In genomic region chr9:71931358-71931715, GRCm38 (mm10) we compare ENCODE assay signal across 22 mouse cellular contexts.
DNase-seq lines count a peak whose midpoint lies in the region; ATAC-seq and TF ChIP-seq lines count a peak whose summit lies in the region.
"Had no signal": no experiment of that assay in that cellular context is flagged by ENCODE, and none has a peak within 500 bp of the region (broad histone marks: within the 10 kb centered on the region; RNA-seq: fewer than 3 reads in every experiment).

No protein-coding gene starts in this region.

- peaks cover 3% of the 10 kb centered on the region; the same call in 1 of the 2 replicates for H3K4me1 ChIP-seq in forebrain, embryonic 14.5 days (ENCODE audit: control insufficient read depth, insufficient read depth, low read length)
- H3K4me1 ChIP-seq in forebrain, embryonic 16.5 days (replicated peaks; ENCODE audit: control insufficient read depth, insufficient read depth, low read length), result peaks cover 4% of the 10 kb centered on the region
- peaks cover 50% of the 10 kb centered on the region for H3K4me1 ChIP-seq in G1E (ENCODE audit: insufficient read depth, low read depth, low read length)
- peaks cover 12% of the 10 kb centered on the region for H3K4me1 ChIP-seq in liver, embryonic 15.5 days (replicated peaks)
- H3K4me1 ChIP-seq in heart, embryonic 10.5 days, result no peaks in the 10 kb centered on the region
- H3K4me1 ChIP-seq: embryonic facial prominence, embryonic 12.5 days; intestine, embryonic 15.5 days; midbrain, embryonic 10.5 days had no signal

- TF ChIP-seq CTCF in G1E (IDR thresholded peaks at IDR 0.05; ENCODE audit: low read depth, low read length), result no peak
- TF ChIP-seq CTCF in brain, embryonic 14.5 days (IDR thresholded peaks at IDR 0.05; ENCODE audit: borderline replicate concordance, extremely low read depth, insufficient read depth, insufficient read length), result no peak

- DNase-seq in forebrain, embryonic 14.5 days (ENCODE audit: low spot score), result peak; percentile 48
- no peak for DNase-seq in G1E (ENCODE audit: low spot score)
- DNase-seq in brain, embryonic 14.5 days (ENCODE audit: low read depth), result peak; percentile 52
- no peak for DNase-seq in lung, adult 18-20 months
- no peak for DNase-seq in adrenal gland, adult (ENCODE audit: inconsistent age in 2 of 2, low spot score in 1 of 2)
- no peak for DNase-seq in heart, embryonic 10.5 days (ENCODE audit: low spot score)
- DNase-seq: adrenal gland, postnatal 14 days; cerebellum, adult 8-10 months; gastrocnemius, postnatal 14 days; heart, adult 2 months; kidney, postnatal 36 days; lung, embryonic 14.5 days; lung, postnatal 36 days; spleen, adult 18-20 months; thymus, postnatal 36 days had no signal

- WGBS in forebrain, embryonic 14.5 days, result 8% methylated on average over 8 of the region's 8 CpGs
- 8% methylated on average over 8 of the region's 8 CpGs for WGBS in forebrain, embryonic 16.5 days
- 18% methylated on average over 8 of the region's 8 CpGs for WGBS in liver, embryonic 15.5 days (ENCODE audit: insufficient replicate concordance)
- WGBS in heart, embryonic 10.5 days, result 80% methylated on average over 8 of the region's 8 CpGs

- H3K27ac ChIP-seq in forebrain, embryonic 14.5 days (ENCODE audit: low read depth, low read length), result no peak overlapping the region
- no peak overlapping the region for H3K27ac ChIP-seq in forebrain, embryonic 16.5 days (ENCODE audit: low read length)
- H3K27ac ChIP-seq in liver, embryonic 15.5 days (replicated peaks), result peak overlapping the region; percentile 64; the same call in 1 of the 2 replicates
- no peak overlapping the region for H3K27ac ChIP-seq in heart, embryonic 10.5 days
- H3K27ac ChIP-seq: embryonic facial prominence, embryonic 12.5 days; heart, adult 2 months; intestine, embryonic 15.5 days; midbrain, embryonic 10.5 days had no signal

- H3K4me3 ChIP-seq in forebrain, embryonic 14.5 days (ENCODE audit: low read depth, low read length), result no peak overlapping the region
- H3K4me3 ChIP-seq in forebrain, embryonic 16.5 days (replicated peaks; ENCODE audit: low read length), result no peak overlapping the region
- peak overlapping the region; percentile 51; the same call in 1 of the 2 replicates for H3K4me3 ChIP-seq in G1E (ENCODE audit: low read depth, low read length)
- H3K4me3 ChIP-seq in liver, embryonic 15.5 days (replicated peaks), result no peak overlapping the region; the same call in 1 of the 2 replicates
- no peak overlapping the region for H3K4me3 ChIP-seq in heart, embryonic 10.5 days
- H3K4me3 ChIP-seq: embryonic facial prominence, embryonic 12.5 days; heart, adult 2 months; intestine, embryonic 15.5 days; midbrain, embryonic 10.5 days; neural tube, embryonic 13.5 days had no signal

- H3K9me3 ChIP-seq in forebrain, embryonic 14.5 days (replicated peaks; ENCODE audit: control insufficient read depth, low read length), result no peaks in the 10 kb centered on the region
- no peaks in the 10 kb centered on the region for H3K9me3 ChIP-seq in forebrain, embryonic 16.5 days (ENCODE audit: control insufficient read depth, low read length)
- H3K9me3 ChIP-seq in G1E (replicated peaks), result no peaks in the 10 kb centered on the region
- no peaks in the 10 kb centered on the region for H3K9me3 ChIP-seq in liver, embryonic 15.5 days (replicated peaks)
- no peaks in the 10 kb centered on the region for H3K9me3 ChIP-seq in heart, embryonic 10.5 days
- H3K9me3 ChIP-seq: embryonic facial prominence, embryonic 12.5 days; intestine, embryonic 15.5 days; midbrain, embryonic 10.5 days; neural tube, embryonic 13.5 days had no signal

- no peaks in the 10 kb centered on the region for H3K36me3 ChIP-seq in forebrain, embryonic 14.5 days (ENCODE audit: control insufficient read depth, insufficient read depth, low read length)
- H3K36me3 ChIP-seq in forebrain, embryonic 16.5 days (ENCODE audit: control insufficient read depth, insufficient read depth), result no peaks in the 10 kb centered on the region
- peaks cover 16% of the 10 kb centered on the region for H3K36me3 ChIP-seq in G1E (replicated peaks)
- no peaks in the 10 kb centered on the region for H3K36me3 ChIP-seq in liver, embryonic 15.5 days (replicated peaks)
- no peaks in the 10 kb centered on the region for H3K36me3 ChIP-seq in heart, embryonic 10.5 days
- H3K36me3 ChIP-seq: embryonic facial prominence, embryonic 12.5 days; intestine, embryonic 15.5 days; midbrain, embryonic 10.5 days; neural tube, embryonic 13.5 days had no signal

- no peak for TF ChIP-seq POLR2A in brain, embryonic 14.5 days (IDR thresholded peaks at IDR 0.05; ENCODE audit: borderline replicate concordance, extremely low read depth, insufficient read depth, insufficient read length, poor library complexity, severe bottlenecking)

- no peak overlapping the region for H3K4me2 ChIP-seq in forebrain, embryonic 14.5 days (ENCODE audit: low read length)
- H3K4me2 ChIP-seq in forebrain, embryonic 16.5 days (ENCODE audit: low read length), result no peak overlapping the region
- H3K4me2 ChIP-seq in liver, embryonic 15.5 days, result peak overlapping the region; percentile 37
- H3K4me2 ChIP-seq: embryonic facial prominence, embryonic 12.5 days; intestine, embryonic 15.5 days; lung, embryonic 14.5 days; neural tube, embryonic 13.5 days had no signal

- H3K27me3 ChIP-seq in forebrain, embryonic 14.5 days (replicated peaks; ENCODE audit: control insufficient read depth, insufficient read depth, low read length), result no peaks in the 10 kb centered on the region
- no peaks in the 10 kb centered on the region for H3K27me3 ChIP-seq in forebrain, embryonic 16.5 days (replicated peaks; ENCODE audit: control insufficient read depth, insufficient read depth, low read length)
- no peaks in the 10 kb centered on the region for H3K27me3 ChIP-seq in G1E (ENCODE audit: insufficient read depth, low read length)
- no peaks in the 10 kb centered on the region for H3K27me3 ChIP-seq in liver, embryonic 15.5 days
- no peaks in the 10 kb centered on the region for H3K27me3 ChIP-seq in heart, embryonic 10.5 days (ENCODE audit: insufficient read depth, poor library complexity, severe bottlenecking)
- H3K27me3 ChIP-seq: CH12.LX; embryonic facial prominence, embryonic 12.5 days; intestine, embryonic 15.5 days; neural tube, embryonic 13.5 days had no signal

- no peak overlapping the region for H3K9ac ChIP-seq in forebrain, embryonic 14.5 days (ENCODE audit: low read length)
- H3K9ac ChIP-seq in forebrain, embryonic 16.5 days (replicated peaks; ENCODE audit: low read depth, low read length), result no peak overlapping the region
- no peak overlapping the region for H3K9ac ChIP-seq in liver, embryonic 15.5 days
- H3K9ac ChIP-seq: embryonic facial prominence, embryonic 12.5 days; intestine, embryonic 15.5 days; lung, embryonic 14.5 days; neural tube, embryonic 13.5 days had no signal

- no peak for ATAC-seq in forebrain, embryonic 14.5 days
- ATAC-seq in forebrain, embryonic 16.5 days, result no peak
- ATAC-seq in G1E (ENCODE audit: extremely low read depth, insufficient number of reproducible peaks, low FRiP score, poor library complexity, severe bottlenecking), result 0 out of 2 replicates have a peak, but pooled peaks have one; percentile 25
- ATAC-seq in liver, embryonic 15.5 days (ENCODE audit: insufficient read depth), result peak; percentile 73
- ATAC-seq: intestine, embryonic 15.5 days had no signal

Comparison
In these comparisons a context has a peak if more than half of its experiments do, and no peak if none do; other contexts are left out.
1. ATAC-seq: peak in G1E (single experiment) and liver, embryonic 15.5 days (single experiment); none in forebrain, embryonic 14.5 days (single experiment) and forebrain, embryonic 16.5 days (single experiment).
2. DNase-seq: peak in forebrain, embryonic 14.5 days (single experiment) and brain, embryonic 14.5 days (single experiment); none in G1E (single experiment), lung, adult 18-20 months (0 of 2), adrenal gland, adult (0 of 2) and heart, embryonic 10.5 days (single experiment).